Mouse (Mus musculus) adipose tissue, adult 10 weeks (tissue): Measurements from ENCODE around the gene Tas2r102. TPM values are rescaled to one million over a fixed set of nuclear protein-coding genes. Genes with fewer than 3 reads are reported as not detected.

Experiments used
- polyA plus RNA-seq: library from polyadenylated mRNA; stranded (reverse); fragments of 350-450 nt; fragmentation: Illumina TruSeq; extraction: RNeasy Lipid Tissue Mini Kit (QIAGEN cat#74804); gene quantifications from one replicate; pipeline ENCODE4 v1.2.3, GENCODE M21; 2014; ENCODE audit warnings: low read depth, low replicate concordance

Gene Tas2r102
- polyA plus RNA-seq, result not detected

GRCm38 (mm10) chr6:132761831-132762230 is at the start of gene Tas2r102:
TSS of gene Tas2r102 (plus strand) at chr6:132762131.

GRCm38 (mm10) chr6:132737935-132738334 is 24.0 kb upstream of the Tas2r102 start, which contains the start of gene Tas2r115:
TSS of gene Tas2r115 (minus strand) at chr6:132738035.

GRCm38 (mm10) chr6:132754430-132754829 is 7.5 kb upstream of the Tas2r102 start, which contains the start of gene Tas2r124:
TSS of gene Tas2r124 (plus strand) at chr6:132754730.

GRCm38 (mm10) chr6:132778062-132778461 is 16.1 kb downstream of the Tas2r102 start, which contains the start of gene Tas2r136:
TSS of gene Tas2r136 (minus strand) at chr6:132778162.

GRCm38 (mm10) chr6:132802518-132802917 is 40.6 kb downstream of the Tas2r102 start, which contains the start of gene Tas2r117:
TSS of gene Tas2r117 (plus strand) at chr6:132802818.

Other genes with a start within 250 kb of the Tas2r102 start
- not detected for gene Prh1, start 192.3 kb upstream of the Tas2r102 start, polyA plus RNA-seq
- gene Prp2, start 166.2 kb upstream of the Tas2r102 start, polyA plus RNA-seq, result not detected
- gene A630073D07Rik, start 110.6 kb upstream of the Tas2r102 start, polyA plus RNA-seq, result not detected
- gene Tas2r120, start 105.2 kb upstream of the Tas2r102 start, polyA plus RNA-seq, result not detected
- not detected for gene Tas2r121, start 61.1 kb upstream of the Tas2r102 start, polyA plus RNA-seq
- not detected for gene Tas2r122, start 50.2 kb upstream of the Tas2r102 start, polyA plus RNA-seq
- gene Tas2r115, start 24.1 kb upstream of the Tas2r102 start, polyA plus RNA-seq, result not detected
- not detected for gene Tas2r124, start 7.4 kb upstream of the Tas2r102 start, polyA plus RNA-seq
- gene Tas2r136, start 16.0 kb downstream of the Tas2r102 start, polyA plus RNA-seq, result not detected
- gene Tas2r117, start 40.7 kb downstream of the Tas2r102 start, polyA plus RNA-seq, result not detected
- gene Tas2r123, start 85.0 kb downstream of the Tas2r102 start, polyA plus RNA-seq, result not detected
- not detected for gene Tas2r116, start 93.3 kb downstream of the Tas2r102 start, polyA plus RNA-seq
- gene Tas2r110, start 105.9 kb downstream of the Tas2r102 start, polyA plus RNA-seq, result not detected
- not detected for gene Tas2r113, start 130.9 kb downstream of the Tas2r102 start, polyA plus RNA-seq
- gene Tas2r125, start 147.5 kb downstream of the Tas2r102 start, polyA plus RNA-seq, result not detected
- gene Tas2r129, start 189.0 kb downstream of the Tas2r102 start, polyA plus RNA-seq, result not detected
- gene Tas2r131, start 195.8 kb downstream of the Tas2r102 start, polyA plus RNA-seq, result not detected
- not detected for gene Tas2r109, start 218.8 kb downstream of the Tas2r102 start, polyA plus RNA-seq